17 mouse cellular contexts compared by ENCODE assay signal in the genomic region with DNA sequence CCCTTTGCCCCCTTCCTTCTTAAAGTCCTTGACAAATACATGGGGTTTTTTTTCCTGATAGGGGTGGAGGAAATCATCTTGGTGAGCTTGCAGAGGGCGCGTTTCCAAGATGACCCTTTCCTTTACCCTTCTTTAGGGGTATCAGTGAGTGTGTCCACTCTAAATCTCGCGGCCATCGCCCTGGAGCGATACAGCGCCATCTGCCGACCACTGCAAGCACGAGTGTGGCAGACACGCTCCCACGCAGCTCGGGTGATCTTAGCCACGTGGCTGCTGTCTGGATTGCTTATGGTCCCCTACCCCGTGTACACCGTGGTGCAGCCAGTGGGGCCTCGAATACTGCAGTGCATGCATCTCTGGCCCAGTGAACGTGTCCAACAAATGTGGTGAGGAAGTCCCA. TPM values are rescaled to one million over a fixed set of nuclear protein-coding genes. Genes with fewer than 3 reads are reported as not detected.
"Had no signal": no experiment of that assay in that cellular context is flagged by ENCODE, and none has a peak within 500 bp of the region (broad histone marks: within the 10 kb centered on the region; RNA-seq: fewer than 3 reads in every experiment).

No protein-coding gene starts in this region.

- H3K36me3 ChIP-seq: liver, embryonic 13.5 days; midbrain, embryonic 15.5 days; neural tube, embryonic 12.5 days had no signal

- H3K9me3 ChIP-seq: midbrain, embryonic 15.5 days; neural tube, embryonic 12.5 days had no signal

- H3K27ac ChIP-seq: kidney, postnatal 0 days; layer of hippocampus, adult 2 months; liver, embryonic 13.5 days; midbrain, embryonic 15.5 days; neural tube, embryonic 12.5 days had no signal

- H3K4me2 ChIP-seq: liver, embryonic 13.5 days; midbrain, embryonic 11.5 days; midbrain, embryonic 15.5 days; neural tube, embryonic 12.5 days had no signal

- H3K9ac ChIP-seq: liver, embryonic 13.5 days; midbrain, embryonic 15.5 days; neural tube, embryonic 12.5 days had no signal

- DNase-seq: kidney, adult 2 months; kidney, postnatal 4 days; left cerebral cortex, postnatal 4 days; liver, embryonic 13.5 days; lung, adult 18-20 months; thymus, postnatal 4 days had no signal

- ATAC-seq: midbrain, embryonic 15.5 days had no signal

- H3K4me3 ChIP-seq: layer of hippocampus, adult 2 months; liver, embryonic 13.5 days; midbrain, embryonic 15.5 days; neural tube, embryonic 12.5 days had no signal

- H3K4me1 ChIP-seq: liver, embryonic 13.5 days; midbrain, embryonic 15.5 days; neural tube, embryonic 12.5 days had no signal

- H3K27me3 ChIP-seq: liver, embryonic 13.5 days; midbrain, embryonic 15.5 days; neural tube, embryonic 12.5 days had no signal

RNA-seq across cellular contexts. Expression of a gene that starts 8.3 kb away (rescaled TPM):
- total RNA-seq: monocyte, adult 5-6 weeks; neutrophil, adult 5-6 weeks had no signal
- polyA plus RNA-seq: liver, embryonic 13.5 days had no signal

RNA-seq across cellular contexts. Expression of a gene that starts 29.5 kb away (rescaled TPM):
- total RNA-seq: monocyte, adult 5-6 weeks; neutrophil, adult 5-6 weeks had no signal
- polyA plus RNA-seq: kidney, postnatal 0 days; liver, embryonic 13.5 days; lung, embryonic 16.5 days; midbrain, embryonic 11.5 days; stomach, embryonic 14.5 days had no signal

RNA-seq across cellular contexts. Expression of a gene that starts 48.2 kb away (rescaled TPM):
- total RNA-seq: monocyte, adult 5-6 weeks; neutrophil, adult 5-6 weeks had no signal

RNA-seq across cellular contexts. Expression of a gene that starts 59.0 kb away (rescaled TPM):
- total RNA-seq: layer of hippocampus, adult 2 months; layer of hippocampus, postnatal 10 days; left cerebral cortex, postnatal 4 days; monocyte, adult 5-6 weeks had no signal
- polyA plus RNA-seq: kidney, adult 2 months; kidney, postnatal 0 days; limb, embryonic 14.5 days; liver, embryonic 13.5 days; lung, embryonic 16.5 days; midbrain, embryonic 11.5 days; midbrain, embryonic 15.5 days; neural tube, embryonic 12.5 days; stomach, embryonic 14.5 days had no signal
